Mouse (Mus musculus) bone marrow, adult 2 months (tissue): Measurements from ENCODE around the gene Plgrkt.

Experiments used
- CTCF ChIP-seq: fragments of 200-500 bp; IDR thresholded peaks from 2 replicates; pipeline ENCODE4 v1.5.1; 2011; ENCODE audit warnings: low read length, control low read depth; ENCODE audit not compliant: control insufficient read depth, insufficient read depth
- POLR2A ChIP-seq: fragments of 200-500 bp; IDR thresholded peaks from 2 replicates; pipeline ENCODE4 v1.6.1; 2011; ENCODE audit warnings: low read depth, mild to moderate bottlenecking, control low read depth, low read length, borderline replicate concordance; ENCODE audit not compliant: control insufficient read depth

GRCm38 (mm10) chr19:29402621-29403020 lies 35.4 kb upstream of the Plgrkt start:
- TF ChIP-seq CTCF (no peak), POLR2A (no peak)
